Mouse (Mus musculus) stomach, embryonic 14.5 days (tissue): ENCODE results near the gene Fxr2. TPM values are rescaled to one million over a fixed set of nuclear protein-coding genes. Genes with fewer than 3 reads are reported as not detected.

Experiments used
- ATAC-seq: fragments of 200-750 bp; cut with Nextera tagmentation; 2 replicates; pipeline ENCODE4 v1.8.0; 2017; ENCODE audit warnings: low read depth, moderate TSS enrichment; ENCODE audit not compliant: insufficient number of reproducible peaks, insufficient read depth, low FRiP score
- H3K27ac ChIP-seq: fragments of 300-500 bp; sonication (generic); 2 replicates; pipeline ENCODE4 v1.5.1; 2014; ENCODE audit warnings: mild to moderate bottlenecking, low read length, moderate library complexity, mixed read lengths
- H3K27me3 ChIP-seq: fragments of 300-500 bp; sonication (generic); 2 replicates; pipeline ENCODE4 v1.6.1; 2014; ENCODE audit warnings: low read length, control low read depth, mixed read lengths; ENCODE audit not compliant: control insufficient read depth, insufficient read depth
- H3K36me3 ChIP-seq: fragments of 300-500 bp; sonication (generic); 2 replicates; pipeline ENCODE4 v1.6.1; 2014; ENCODE audit warnings: mild to moderate bottlenecking, control low read depth, low read length, moderate library complexity, mixed read lengths; ENCODE audit not compliant: control insufficient read depth, insufficient read depth
- H3K4me1 ChIP-seq: fragments of 300-500 bp; sonication (generic); 2 replicates; pipeline ENCODE4 v1.6.1; 2014; ENCODE audit warnings: low read length, control low read depth, mixed read lengths; ENCODE audit not compliant: control insufficient read depth, insufficient read depth
- H3K4me2 ChIP-seq: fragments of 300-500 bp; sonication (generic); replicated peaks from 2 replicates; pipeline ENCODE4 v1.6.1; 2014; ENCODE audit warnings: low read depth, low read length, control low read depth
- H3K4me3 ChIP-seq: fragments of 300-500 bp; sonication (generic); 2 replicates; pipeline ENCODE4 v1.5.1; 2014; ENCODE audit warnings: low read depth, low read length, control low read depth
- H3K9ac ChIP-seq: fragments of 300-500 bp; sonication (generic); replicated peaks from 2 replicates; pipeline ENCODE4 v1.6.1; 2014; ENCODE audit warnings: low read depth, mild to moderate bottlenecking, control low read depth, low read length, moderate library complexity, mixed read lengths
- H3K9me3 ChIP-seq: fragments of 300-500 bp; sonication (generic); 2 replicates; pipeline ENCODE4 v1.6.1; 2016; ENCODE audit warnings: low read depth, low read length, control low read depth; ENCODE audit not compliant: control insufficient read depth
- WGBS: fragments of 180-500 bp; shearing (Covaris S2); extraction: QIAGEN DNeasy Blood & Tissue Kit; methylation state at CpG from one replicate; pipeline ENCODE4 v1.1.7; 2014; 5-methylcytosine and 5-hydroxymethylcytosine counted together
- polyA plus RNA-seq: library from polyadenylated mRNA; unstranded; fragments of >200 nt; fragmentation: Nextera tagmentation; extraction: Ambion mirVana; gene quantifications from 2 replicates; pipeline ENCODE4 v1.2.1, GENCODE M21; 2014

Fxr2 gene
- polyA plus RNA-seq, 1 experiment from 2014 or later: 20.9 TPM

DNA sequence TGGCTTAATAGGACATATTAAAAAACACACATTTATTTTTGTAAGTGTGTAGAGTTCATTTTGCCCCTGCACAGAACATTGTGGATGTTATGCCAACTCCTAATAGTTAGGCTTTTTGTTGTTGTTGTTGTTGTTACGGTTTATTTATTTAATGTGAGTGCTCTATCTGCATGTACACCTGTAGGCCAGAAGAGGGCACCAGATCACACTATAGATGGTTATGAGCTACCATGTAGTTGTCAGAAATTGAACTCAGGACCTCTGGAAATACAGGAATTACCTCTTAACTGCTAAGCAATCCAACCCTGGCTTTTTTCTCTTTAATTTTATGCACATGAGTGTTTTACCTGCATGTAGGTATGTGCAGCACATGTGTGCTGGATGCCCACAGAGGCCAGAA is 3.0 kb upstream of the Fxr2 start:
- Histone ChIP-seq H3K4me1 (peaks cover 9% of the 10 kb centered on the region), H3K9me3 (no peaks in the 10 kb centered on the region), H3K27ac (no peak overlapping the region), H3K4me2 (no peak overlapping the region), H3K36me3 (no peaks in the 10 kb centered on the region), H3K4me3 (no peak overlapping the region), H3K9ac (no peak overlapping the region), H3K27me3 (no peaks in the 10 kb centered on the region)
- WGBS: 71% methylated on average over 1 of the region's 1 CpGs
- ATAC-seq: no peak

- Histone ChIP-seq H3K9me3 (no peaks in the 10 kb centered on the region), H3K9ac (peak overlapping the region; percentile 95), H3K4me3 (peak overlapping the region; percentile 98), H3K27ac (peak overlapping the region; percentile 90), H3K4me2 (peak overlapping the region; percentile 81), H3K27me3 (no peaks in the 10 kb centered on the region), H3K36me3 (peaks cover 5% of the 10 kb centered on the region), H3K4me1 (peaks cover 17% of the 10 kb centered on the region)
- peak; percentile 54 for ATAC-seq
- WGBS: under 1% methylated on average over 37 of the region's 50 CpGs
These were observed 507 bp downstream of the Fxr2 start for GRCm38 (mm10) chr11:69633128-69633866.

DNA sequence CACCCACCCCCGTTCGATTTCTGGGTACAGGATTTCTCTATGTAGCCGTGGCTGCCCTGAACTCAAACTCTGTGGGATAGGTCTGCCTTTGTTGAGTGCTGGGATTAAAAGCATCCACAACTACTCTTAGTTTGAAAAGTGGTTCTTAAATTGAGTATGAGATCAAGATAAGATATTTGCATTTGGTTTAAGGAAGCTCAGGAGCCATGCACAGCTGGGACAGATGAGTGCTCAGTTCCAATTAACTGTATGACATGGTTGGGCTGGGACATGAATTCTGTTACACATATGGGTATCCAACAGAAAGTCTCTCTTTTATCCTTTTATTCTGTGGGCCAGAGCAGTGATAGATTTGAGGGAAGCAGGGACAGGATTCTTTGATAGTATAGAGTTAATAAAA is 2.7 kb downstream of the Fxr2 start:
- Histone ChIP-seq H3K4me2 (peak overlapping the region; percentile 81; the same call in 1 of the 2 replicates), H3K9ac (peak overlapping the region; percentile 10; the same call in 1 of the 2 replicates), H3K27ac (no peak overlapping the region), H3K27me3 (no peaks in the 10 kb centered on the region), H3K4me1 (peaks cover 17% of the 10 kb centered on the region), H3K9me3 (no peaks in the 10 kb centered on the region), H3K4me3 (no peak overlapping the region), H3K36me3 (peaks cover 23% of the 10 kb centered on the region)
- ATAC-seq: no peak
- WGBS: 76% methylated on average over 3 of the region's 3 CpGs

- Histone ChIP-seq H3K36me3 (peaks cover 91% of the 10 kb centered on the region), H3K4me1 (no peaks in the 10 kb centered on the region), H3K4me3 (no peak overlapping the region), H3K4me2 (no peak overlapping the region), H3K27me3 (no peaks in the 10 kb centered on the region), H3K27ac (no peak overlapping the region), H3K9ac (no peak overlapping the region), H3K9me3 (no peaks in the 10 kb centered on the region)
- 96% methylated on average over 5 of the region's 5 CpGs for WGBS
- ATAC-seq: no peak
These were observed 13.1 kb downstream of the Fxr2 start for GRCm38 (mm10) chr11:69645860-69646259.

- 72% methylated on average over 5 of the region's 5 CpGs for WGBS
- ATAC-seq: no peak
- H3K36me3 ChIP-seq: peaks cover 63% of the 10 kb centered on the region
- no peak overlapping the region for H3K4me3 ChIP-seq
- H3K27ac ChIP-seq: no peak overlapping the region
- no peak overlapping the region for H3K4me2 ChIP-seq
- H3K27me3 ChIP-seq: no peaks in the 10 kb centered on the region
- H3K4me1 ChIP-seq: peaks cover 16% of the 10 kb centered on the region; the same call in 1 of the 2 replicates
- no peak overlapping the region for H3K9ac ChIP-seq
- H3K9me3 ChIP-seq: no peaks in the 10 kb centered on the region
These were observed 20.6 kb downstream of the Fxr2 start for GRCm38 (mm10) chr11:69653399-69653798.

DNA sequence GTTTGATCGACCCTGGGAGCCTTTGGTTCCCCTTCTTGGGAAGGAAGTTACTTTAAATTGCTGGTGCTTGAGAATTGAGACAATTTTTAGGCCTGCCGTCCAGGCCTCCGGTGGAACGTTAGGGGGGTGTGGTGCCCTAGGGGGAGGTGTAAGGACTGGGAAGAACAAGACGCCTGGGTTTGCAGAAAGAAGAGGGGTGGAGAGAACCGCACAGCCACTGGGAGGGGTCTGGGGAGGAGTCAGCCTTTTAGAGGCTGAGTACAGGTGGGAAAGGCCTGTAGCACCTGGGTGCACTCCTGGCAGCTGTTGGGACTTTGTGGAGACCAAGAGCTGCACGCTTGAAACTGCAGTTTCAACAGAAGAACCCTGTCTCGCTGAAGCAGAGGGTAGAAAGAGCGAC is 22.0 kb downstream of the Fxr2 start:
- 37% methylated on average over 9 of the region's 9 CpGs for WGBS
- H3K36me3 ChIP-seq: peaks cover 58% of the 10 kb centered on the region
- no peak overlapping the region for H3K4me3 ChIP-seq
- H3K9ac ChIP-seq: no peak overlapping the region
- H3K4me1 ChIP-seq: peaks cover 16% of the 10 kb centered on the region; the same call in 1 of the 2 replicates
- H3K27ac ChIP-seq: peak overlapping the region; percentile 33; the same call in 1 of the 2 replicates
- no peaks in the 10 kb centered on the region for H3K27me3 ChIP-seq
- H3K9me3 ChIP-seq: no peaks in the 10 kb centered on the region
- H3K4me2 ChIP-seq: no peak overlapping the region
- no peak for ATAC-seq

GRCm38 (mm10) chr11:69655264-69656064 is 22.7 kb downstream of the Fxr2 start, which contains the start of gene Sox15:
Gene Sox15 (plus strand): TSS chr11:69655314.
- H3K36me3 ChIP-seq: peaks cover 51% of the 10 kb centered on the region
- H3K9ac ChIP-seq: no peak within 1 kb of the TSS
- no peak within 1 kb of the TSS for H3K4me3 ChIP-seq
- ATAC-seq: peak; percentile 47; the same call in 1 of the 2 replicates
- peak within 1 kb of the TSS; percentile 22 for H3K4me2 ChIP-seq
- 24% methylated on average over 34 of the region's 34 CpGs for WGBS
- H3K27me3 ChIP-seq: no peaks in the 10 kb centered on the region
- peak within 1 kb of the TSS; percentile 33; the same call in 1 of the 2 replicates for H3K27ac ChIP-seq
- peaks cover 16% of the 10 kb centered on the region; the same call in 1 of the 2 replicates for H3K4me1 ChIP-seq
- H3K9me3 ChIP-seq: no peaks in the 10 kb centered on the region

- no peaks in the 10 kb centered on the region for H3K27me3 ChIP-seq
- peak overlapping the region; percentile 63; the same call in 1 of the 2 replicates for H3K27ac ChIP-seq
- H3K4me2 ChIP-seq: no peak overlapping the region
- peaks cover 45% of the 10 kb centered on the region for H3K36me3 ChIP-seq
- ATAC-seq: no peak
- H3K9ac ChIP-seq: no peak overlapping the region
- peaks cover 16% of the 10 kb centered on the region; the same call in 1 of the 2 replicates for H3K4me1 ChIP-seq
- 71% methylated on average over 5 of the region's 5 CpGs for WGBS
- H3K9me3 ChIP-seq: no peaks in the 10 kb centered on the region
- no peak overlapping the region for H3K4me3 ChIP-seq
These were observed 23.3 kb downstream of the Fxr2 start for GRCm38 (mm10) chr11:69656065-69656455.
